Mouse (Mus musculus): ENCODE data around the gene Bnc2.

DNA sequence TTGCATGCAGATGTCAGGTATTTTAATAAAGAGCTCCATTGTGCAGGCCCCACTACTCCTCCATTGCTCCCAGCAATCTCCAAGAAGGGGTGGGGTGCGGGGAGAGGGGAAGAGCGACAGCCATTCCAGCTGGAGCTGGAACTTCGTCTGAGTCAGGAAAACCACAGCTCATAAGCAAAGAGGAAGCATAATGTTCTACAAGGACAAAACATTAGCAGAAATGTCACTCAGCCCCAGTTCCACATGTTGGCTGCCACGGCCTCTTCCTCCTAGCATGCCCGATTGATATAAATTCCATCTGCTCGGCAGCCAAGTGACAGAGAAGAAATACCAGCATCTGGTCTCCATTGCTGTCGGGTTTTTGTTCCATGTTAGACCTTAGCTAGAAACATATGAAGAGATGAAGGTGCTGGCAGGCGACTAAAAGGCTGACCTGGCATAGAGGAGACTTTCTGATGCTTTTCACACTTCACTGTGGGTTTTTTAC is 312.7 kb downstream of the Bnc2 start:
- no peak for TF ChIP-seq CTCF (IDR thresholded peaks at IDR 0.05; ENCODE audit: borderline replicate concordance, insufficient read depth, low read depth, low read length)
- no peak for TF ChIP-seq POLR2A (IDR thresholded peaks at IDR 0.05; ENCODE audit: borderline replicate concordance, insufficient read depth, low read length)

All from cerebellum, adult 2 months (tissue).